Mouse (Mus musculus): ENCODE data around the gene Gm3952. TPM values are rescaled to one million over a fixed set of nuclear protein-coding genes. Genes with fewer than 3 reads are reported as not detected.
A peak's percentile ranks its signal among the peaks of the same experiment; 100 is the strongest.

The Gm3952 gene
- polyA plus RNA-seq, 1 experiment from 2014 or later, result not detected

DNA sequence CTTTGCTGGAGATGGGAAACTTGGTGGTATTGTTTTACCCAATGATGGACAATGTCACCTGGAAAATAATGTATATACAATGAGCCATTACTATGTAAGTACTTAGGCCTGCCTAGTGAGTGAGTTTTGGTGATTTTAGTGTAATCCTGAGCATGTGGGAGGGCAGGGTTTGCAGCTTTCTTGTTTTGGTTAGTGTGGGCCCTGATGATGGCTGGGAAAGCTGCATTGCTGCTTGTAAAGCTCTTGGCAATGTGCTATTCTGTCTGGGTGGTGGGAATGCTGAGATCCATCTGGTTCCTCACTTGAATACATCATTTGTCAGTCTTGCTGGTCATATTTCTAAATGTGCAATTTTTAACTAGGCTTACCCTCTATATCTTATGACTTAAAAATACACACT, 82.3 kb downstream of the Gm3952 start:
- no peak overlapping the region for H3K9ac ChIP-seq
- ATAC-seq (ENCODE audit: insufficient read depth), result no peak

DNA sequence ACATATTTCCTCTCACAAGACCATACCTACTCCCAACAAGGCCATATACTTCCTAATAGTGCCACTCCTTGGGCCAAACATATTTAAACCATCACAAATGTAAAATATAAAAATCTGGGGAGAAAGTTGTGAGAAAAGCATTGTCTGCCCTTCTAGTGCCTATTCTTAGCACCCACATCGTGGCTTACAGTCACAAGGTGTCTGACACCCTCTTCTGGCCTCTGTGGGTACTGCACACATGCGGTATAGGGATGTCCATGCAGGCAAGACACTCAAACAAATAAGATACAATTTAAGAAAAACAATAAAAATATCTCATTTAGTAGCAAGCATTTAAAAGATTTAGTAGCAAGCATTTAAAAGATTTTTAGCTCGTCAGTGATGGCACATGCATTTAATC, 89.2 kb downstream of the Gm3952 start:
- peak; percentile 88 for TF ChIP-seq CTCF (IDR thresholded peaks at IDR 0.05; ENCODE audit: low read depth)
- peak; percentile 80; the same call in 1 of the 2 replicates for ATAC-seq (ENCODE audit: insufficient read depth)
- WGBS, result 44% methylated on average over 3 of the region's 3 CpGs

More for the DNA sequence above, 82.3 kb downstream of the Gm3952 start:
- peaks cover 86% of the 10 kb centered on the region for H3K36me3 ChIP-seq (ENCODE audit: insufficient read depth)
- no peak overlapping the region for H3K4me2 ChIP-seq
- no peaks in the 10 kb centered on the region for H3K9me3 ChIP-seq (ENCODE audit: low read depth, low read length)
- peak; percentile 38 for DNase-seq
- H3K4me1 ChIP-seq (ENCODE audit: insufficient read depth), result no peaks in the 10 kb centered on the region
- no peak overlapping the region for H3K27ac ChIP-seq (ENCODE audit: low read depth)
- no peak for TF ChIP-seq CTCF (IDR thresholded peaks at IDR 0.05; ENCODE audit: low read depth)
- no peaks in the 10 kb centered on the region for H3K27me3 ChIP-seq (ENCODE audit: insufficient read depth, low read length)
- no peak overlapping the region for H3K4me3 ChIP-seq (ENCODE audit: low read depth, low read length)

DNA sequence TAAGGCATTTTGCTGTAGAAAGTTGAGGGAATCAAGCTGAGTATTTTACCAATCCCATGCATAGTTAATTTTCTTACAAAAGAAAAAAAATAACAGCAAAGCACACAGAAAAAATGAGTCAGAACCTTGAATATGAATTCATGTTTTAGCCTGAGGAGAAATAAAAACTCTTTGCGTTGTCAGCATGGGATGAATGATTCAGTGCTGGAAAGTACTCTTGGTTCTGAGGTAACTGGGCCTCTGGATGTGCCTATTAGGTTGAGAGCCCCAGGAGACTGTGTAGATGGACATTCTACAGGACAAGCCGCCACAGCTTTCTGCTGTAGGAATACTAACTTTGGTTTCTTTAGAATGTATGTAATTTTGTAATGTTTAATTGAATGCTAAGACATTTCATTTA, 93.7 kb downstream of the Gm3952 start:
- Histone ChIP-seq H3K36me3 (ENCODE audit: insufficient read depth) (peaks cover 38% of the 10 kb centered on the region), H3K4me2 (no peak overlapping the region), H3K4me3 (ENCODE audit: low read depth, low read length) (no peak overlapping the region), H3K27me3 (ENCODE audit: insufficient read depth, low read length) (no peaks in the 10 kb centered on the region), H3K9me3 (ENCODE audit: low read depth, low read length) (no peaks in the 10 kb centered on the region), H3K9ac (no peak overlapping the region), H3K4me1 (ENCODE audit: insufficient read depth) (no peaks in the 10 kb centered on the region), H3K27ac (ENCODE audit: low read depth) (no peak overlapping the region)
- no peak for DNase-seq
- no peak for ATAC-seq (ENCODE audit: insufficient read depth)
- WGBS, result 80% methylated on average over 2 of the region's 2 CpGs
- TF ChIP-seq CTCF (IDR thresholded peaks at IDR 0.05; ENCODE audit: low read depth), result no peak

More for the DNA sequence above, 89.2 kb downstream of the Gm3952 start:
- peak; percentile 90 for DNase-seq
- Histone ChIP-seq H3K36me3 (ENCODE audit: insufficient read depth) (peaks cover 79% of the 10 kb centered on the region), H3K9ac (no peak overlapping the region), H3K27me3 (ENCODE audit: insufficient read depth, low read length) (no peaks in the 10 kb centered on the region), H3K27ac (ENCODE audit: low read depth) (no peak overlapping the region), H3K4me2 (no peak overlapping the region), H3K4me3 (ENCODE audit: low read depth, low read length) (no peak overlapping the region), H3K4me1 (ENCODE audit: insufficient read depth) (no peaks in the 10 kb centered on the region), H3K9me3 (ENCODE audit: low read depth, low read length) (no peaks in the 10 kb centered on the region)

DNA sequence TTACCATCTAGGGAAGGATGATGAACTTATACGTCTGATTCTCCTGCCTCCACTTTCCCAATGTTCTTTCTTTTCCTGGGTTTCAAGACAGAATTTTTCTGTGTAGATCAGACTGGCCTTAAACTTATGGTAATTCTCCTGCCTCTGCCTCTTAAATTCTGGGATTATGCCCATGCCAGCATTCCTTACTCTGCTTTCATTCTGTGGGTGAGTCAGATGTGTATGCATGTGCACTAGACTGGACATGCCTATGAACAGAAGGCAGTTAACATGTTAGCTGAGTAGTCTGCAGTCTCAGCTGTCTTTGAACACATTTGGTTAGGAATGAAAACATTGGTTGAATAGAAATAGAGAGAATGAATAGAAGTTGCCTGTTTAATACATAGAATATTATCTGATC, 94.1 kb downstream of the Gm3952 start:
- WGBS, result 63% methylated on average over 1 of the region's 1 CpGs
- no peak overlapping the region for H3K27ac ChIP-seq (ENCODE audit: low read depth)

DNA sequence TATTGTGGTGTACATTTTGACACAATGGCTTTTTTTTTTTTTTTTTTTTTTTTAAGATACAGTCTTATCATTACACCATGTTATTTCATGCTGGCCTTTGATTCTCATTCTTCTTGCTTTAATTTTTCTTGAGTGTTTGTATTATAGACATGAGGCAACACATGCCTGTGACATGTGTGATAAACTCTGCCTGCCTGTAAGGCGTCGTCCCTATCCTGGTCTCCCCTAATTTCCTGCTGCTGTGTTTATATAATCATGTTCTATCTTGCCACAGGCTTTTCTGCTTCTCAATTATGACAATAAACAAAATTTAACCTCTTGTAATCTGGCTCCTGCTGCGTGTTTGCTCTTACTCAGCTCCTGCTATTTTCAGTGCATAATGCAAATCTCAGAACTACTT, 100.5 kb downstream of the Gm3952 start:
- DNase-seq (peak; percentile 59), ATAC-seq (ENCODE audit: insufficient read depth) (peak; percentile 85; the same call in 1 of the 2 replicates)
- H3K4me2 ChIP-seq, result no peak overlapping the region
- H3K9ac ChIP-seq, result no peak overlapping the region
- H3K36me3 ChIP-seq (ENCODE audit: insufficient read depth), result no peaks in the 10 kb centered on the region
- no peak for TF ChIP-seq CTCF (IDR thresholded peaks at IDR 0.05; ENCODE audit: low read depth)
- no peaks in the 10 kb centered on the region for H3K27me3 ChIP-seq (ENCODE audit: insufficient read depth, low read length)
- 23% methylated on average over 3 of the region's 3 CpGs for WGBS
- no peaks in the 10 kb centered on the region; the same call in 1 of the 2 replicates for H3K4me1 ChIP-seq (ENCODE audit: insufficient read depth)
- no peak overlapping the region for H3K27ac ChIP-seq (ENCODE audit: low read depth)
- no peak overlapping the region for H3K4me3 ChIP-seq (ENCODE audit: low read depth, low read length)
- no peaks in the 10 kb centered on the region for H3K9me3 ChIP-seq (ENCODE audit: low read depth, low read length)

More for the DNA sequence above, 94.1 kb downstream of the Gm3952 start:
- H3K4me3 ChIP-seq (ENCODE audit: low read depth, low read length), result no peak overlapping the region
- TF ChIP-seq CTCF (IDR thresholded peaks at IDR 0.05; ENCODE audit: low read depth), result no peak
- DNase-seq, result no peak
- no peak overlapping the region for H3K4me2 ChIP-seq
- no peaks in the 10 kb centered on the region for H3K9me3 ChIP-seq (ENCODE audit: low read depth, low read length)
- ATAC-seq (ENCODE audit: insufficient read depth), result no peak
- H3K27me3 ChIP-seq (ENCODE audit: insufficient read depth, low read length), result no peaks in the 10 kb centered on the region
- H3K36me3 ChIP-seq (ENCODE audit: insufficient read depth), result peaks cover 34% of the 10 kb centered on the region
- no peak overlapping the region for H3K9ac ChIP-seq
- H3K4me1 ChIP-seq (ENCODE audit: insufficient read depth), result no peaks in the 10 kb centered on the region

DNA sequence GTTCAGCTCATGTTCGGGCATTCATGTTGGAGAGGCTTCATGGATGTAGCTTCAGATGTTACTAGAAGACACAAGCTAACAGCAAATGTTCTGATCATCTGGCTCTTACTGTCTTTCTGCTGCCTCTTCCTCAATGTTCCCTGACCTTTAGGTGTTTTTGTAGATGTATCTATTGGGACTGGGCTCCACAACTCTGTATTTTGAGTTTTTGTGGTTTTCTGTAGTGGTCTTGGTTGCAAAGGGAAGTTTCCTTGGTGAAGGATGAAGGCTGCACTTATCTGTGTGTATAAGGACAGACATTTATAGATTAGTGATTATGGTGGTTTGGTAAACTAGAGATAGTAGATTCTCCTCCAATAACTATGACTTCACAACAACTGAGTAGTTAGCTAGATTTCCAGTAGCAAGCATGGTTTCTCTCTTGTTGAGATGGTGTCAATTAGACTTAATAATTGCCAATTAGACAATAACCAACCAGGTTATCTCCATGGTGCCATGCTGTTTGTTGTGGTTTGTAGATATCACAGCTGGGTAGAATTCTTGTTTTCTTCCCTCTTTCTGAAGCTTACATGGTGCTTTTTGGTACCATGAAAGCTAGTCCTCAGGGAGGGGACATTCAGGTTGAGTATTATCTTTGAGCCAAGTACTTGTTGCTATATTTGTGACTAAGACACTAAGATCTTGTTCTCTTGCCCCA, 101.6 kb downstream of the Gm3952 start:
- Histone ChIP-seq H3K27me3 (ENCODE audit: insufficient read depth, low read length) (no peaks in the 10 kb centered on the region), H3K9me3 (ENCODE audit: low read depth, low read length) (no peaks in the 10 kb centered on the region), H3K4me1 (ENCODE audit: insufficient read depth) (peaks cover 2% of the 10 kb centered on the region), H3K4me2 (no peak overlapping the region), H3K36me3 (ENCODE audit: insufficient read depth) (no peaks in the 10 kb centered on the region), H3K9ac (no peak overlapping the region), H3K4me3 (ENCODE audit: low read depth, low read length) (no peak overlapping the region), H3K27ac (ENCODE audit: low read depth) (no peak overlapping the region)
- WGBS, result 94% methylated on average over 1 of the region's 1 CpGs
- DNase-seq, result no peak
- ATAC-seq (ENCODE audit: insufficient read depth), result no peak
- no peak for TF ChIP-seq CTCF (IDR thresholded peaks at IDR 0.05; ENCODE audit: low read depth)

Other genes starting within 250 kb of the Gm3952 start
- 394 and 415 TPM in 2 replicates for gene Itgb1, start 113.0 kb downstream of the Gm3952 start, polyA plus RNA-seq (2014; fragmentation: Nextera tagmentation; extraction: Ambion mirVana)